Mouse (Mus musculus) cerebellum, postnatal 36 days (tissue): Measurements from ENCODE around the gene Olfr651.
"Not testable (repeated sequence)": the region's sequence is repeated elsewhere in the genome, so short reads cannot be mapped to it uniquely, and the experiment has no call there.

Source experiments
- DNase-seq, 2 experiments: peaks; one replicate each; pipeline ENCODE4 v3.0.0; 2021 to 2022; ENCODE audit warnings: mixed read lengths in 2 of 2

Gene Olfr651

DNA sequence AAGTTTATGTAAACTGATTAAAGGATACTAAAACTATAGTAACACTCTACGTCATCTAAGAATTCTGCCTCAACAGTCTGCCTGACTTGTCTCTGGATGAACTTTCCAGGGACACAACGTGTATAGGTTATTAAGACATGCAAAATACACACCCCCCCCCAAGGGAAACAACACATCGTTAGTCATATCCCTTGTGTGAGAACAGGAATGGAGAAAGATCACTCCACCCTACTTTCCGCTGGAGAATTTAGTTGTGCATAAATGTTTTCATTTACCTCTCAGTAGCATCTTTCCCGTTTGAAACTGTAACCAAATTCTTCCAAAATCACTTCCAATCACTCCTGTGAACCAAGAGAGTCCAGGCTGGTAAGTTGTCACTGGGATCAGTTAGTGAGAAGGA is at the start of gene Olfr651:
TSS of gene Olfr651 (plus strand) at position 301 of the 400 bp plus-strand sequence.
- no peak for DNase-seq

DNA sequence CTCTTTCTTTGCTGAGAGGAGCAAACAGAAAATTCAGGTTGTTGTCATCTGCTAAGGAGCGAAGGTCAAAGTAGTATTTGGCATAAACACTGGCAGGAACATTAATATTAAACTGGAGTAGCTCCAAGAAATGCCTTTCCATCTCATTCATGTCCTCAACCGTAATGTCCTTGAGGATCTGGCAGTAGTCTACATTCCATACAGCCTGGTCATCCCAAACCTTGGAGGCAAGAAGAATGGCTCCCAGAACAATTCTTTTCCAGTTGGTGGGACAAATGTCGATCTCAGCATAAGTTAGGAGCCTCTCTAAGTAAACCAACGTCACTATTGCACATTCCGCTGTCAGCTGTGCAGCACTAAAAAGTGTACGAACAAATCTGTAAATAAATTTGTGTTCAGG is 48.7 kb upstream of the Olfr651 start:
- DNase-seq, result not testable (repeated sequence)

DNA sequence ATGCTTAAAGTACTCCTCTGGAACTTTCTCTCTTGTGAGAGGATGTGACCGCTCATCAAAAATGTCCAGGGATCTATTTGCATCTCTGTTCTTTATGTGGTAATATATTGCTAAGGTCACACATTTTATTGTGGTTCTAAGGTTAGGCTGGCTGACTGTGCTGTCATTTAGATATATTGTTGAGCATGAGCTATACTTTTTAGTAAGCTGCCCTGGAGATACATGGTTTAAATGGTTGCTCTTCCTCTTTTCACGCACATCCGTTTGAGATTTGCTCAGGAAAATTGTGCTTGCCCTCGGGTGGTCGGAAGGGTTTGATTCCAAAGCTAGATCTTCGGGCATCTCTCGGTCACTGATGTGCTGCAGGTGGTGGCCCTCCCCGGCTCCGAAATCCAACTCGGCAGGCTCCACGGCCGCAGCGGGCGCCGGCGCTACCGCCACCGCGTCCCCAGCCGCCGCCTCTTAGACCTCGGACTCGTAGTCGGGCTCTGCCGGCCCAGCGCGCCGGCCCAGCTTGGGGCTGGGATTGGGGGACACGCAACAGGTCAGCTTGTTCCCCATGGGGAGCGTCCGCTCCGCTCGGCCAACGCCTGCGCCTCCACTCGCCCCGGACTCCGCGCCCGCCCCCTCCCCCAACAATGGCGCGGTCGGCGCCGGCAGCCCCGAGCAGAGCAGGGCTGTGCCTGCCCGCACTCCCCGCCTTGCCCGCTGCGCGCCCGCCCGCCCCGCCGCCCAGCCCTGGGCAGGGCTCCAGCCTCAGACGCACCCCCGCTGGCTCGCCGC is 48.2 kb upstream of the Olfr651 start:
- DNase-seq, result no peak

DNA sequence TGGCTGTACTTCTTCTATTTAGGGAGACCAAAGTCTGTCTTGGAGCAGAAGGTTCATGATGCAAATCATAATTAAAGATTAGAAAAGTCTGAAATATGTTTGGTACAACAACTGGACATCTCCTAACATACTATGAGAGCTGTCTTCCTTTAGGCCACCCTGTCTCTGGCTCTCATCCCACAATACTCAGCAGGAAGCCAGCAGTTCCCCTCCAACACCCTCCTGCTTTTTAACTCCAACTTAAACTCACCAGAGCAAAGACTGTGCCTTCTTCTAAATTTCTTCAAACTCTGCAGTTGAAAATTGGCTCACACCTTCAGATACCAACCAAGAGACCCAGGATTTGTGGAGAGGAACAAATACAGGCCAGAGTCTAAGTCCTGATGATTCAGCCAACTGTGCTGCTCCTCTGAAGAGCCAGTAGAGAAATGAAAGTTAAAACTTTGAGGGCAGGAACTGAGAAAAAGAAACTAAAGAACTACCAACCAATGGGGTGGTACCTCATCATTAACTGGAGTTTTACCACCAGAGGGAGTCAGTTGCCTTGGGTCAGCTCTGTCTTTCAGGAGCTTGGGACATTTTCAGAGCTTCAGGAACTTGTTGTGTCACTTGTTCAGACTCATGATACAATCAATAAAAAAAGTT is 42.4 kb upstream of the Olfr651 start, which contains the start of gene Trim30d:
TSS of gene Trim30d (minus strand) at position 429 of the 645 bp plus-strand sequence.
- DNase-seq, result not testable (repeated sequence)

DNA sequence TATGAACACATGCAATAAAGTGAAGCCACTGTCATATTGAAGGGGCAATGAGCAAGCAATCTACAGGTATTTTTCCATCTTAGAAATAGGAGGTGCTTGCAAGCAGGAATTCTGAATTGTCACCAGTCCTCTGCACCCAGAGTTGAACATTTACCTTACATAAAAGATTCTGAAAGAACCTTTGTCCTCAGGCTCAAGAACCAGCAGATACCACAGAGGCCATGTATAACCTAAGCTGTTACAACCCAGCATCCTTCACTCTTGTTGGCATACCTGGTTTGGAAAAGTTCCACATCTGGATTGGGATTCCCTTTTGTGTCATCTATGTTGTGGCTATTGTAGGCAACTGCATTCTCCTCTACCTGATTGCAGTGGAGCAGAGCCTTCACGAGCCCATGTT is 2.8 kb downstream of the Olfr651 start:
- DNase-seq, result no peak

DNA sequence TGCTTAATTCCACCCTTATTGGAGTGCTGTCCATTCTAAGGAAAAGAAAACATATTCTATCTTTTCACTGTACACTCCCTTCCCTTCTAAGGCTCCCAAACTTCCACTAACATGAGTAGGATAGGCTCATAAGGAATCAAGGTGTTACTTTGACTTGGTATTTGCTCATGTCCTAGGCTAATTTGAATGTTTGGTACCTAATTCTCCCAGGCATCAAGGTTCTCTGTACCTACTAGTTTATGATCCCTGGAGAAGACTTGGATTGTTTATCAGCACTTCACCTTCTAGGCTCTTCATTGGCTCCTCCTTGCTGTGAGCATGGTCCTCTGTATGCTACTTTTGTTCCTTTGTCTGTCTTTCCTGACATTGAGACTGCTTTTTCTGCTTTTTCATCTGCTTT is 10.7 kb downstream of the Olfr651 start, which contains the start of gene Olfr652:
TSS of gene Olfr652 (plus strand) at position 301 of the 400 bp plus-strand sequence.
- no peak for DNase-seq

DNA sequence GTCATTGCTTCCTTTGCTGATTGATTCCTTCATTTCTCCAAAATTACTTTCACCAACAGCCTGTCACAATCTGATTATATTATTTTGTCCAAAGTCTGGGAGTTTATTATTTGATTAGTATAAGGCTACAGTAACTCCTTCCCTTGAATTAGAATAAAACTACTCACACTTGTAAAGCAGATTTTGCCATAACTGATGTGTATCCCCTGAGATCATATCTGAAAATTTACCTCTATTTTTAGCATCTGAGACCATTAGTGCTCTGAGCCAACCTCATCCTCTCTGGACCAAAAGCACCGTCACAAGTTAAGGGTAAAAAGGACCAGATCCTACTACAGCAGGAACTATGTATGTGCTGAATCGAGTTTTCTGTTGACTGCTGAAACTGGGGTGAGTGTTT is 27.1 kb downstream of the Olfr651 start, which contains the start of gene Olfr653:
TSS of gene Olfr653 (plus strand) at position 301 of the 400 bp plus-strand sequence.
- DNase-seq, result no peak

DNA sequence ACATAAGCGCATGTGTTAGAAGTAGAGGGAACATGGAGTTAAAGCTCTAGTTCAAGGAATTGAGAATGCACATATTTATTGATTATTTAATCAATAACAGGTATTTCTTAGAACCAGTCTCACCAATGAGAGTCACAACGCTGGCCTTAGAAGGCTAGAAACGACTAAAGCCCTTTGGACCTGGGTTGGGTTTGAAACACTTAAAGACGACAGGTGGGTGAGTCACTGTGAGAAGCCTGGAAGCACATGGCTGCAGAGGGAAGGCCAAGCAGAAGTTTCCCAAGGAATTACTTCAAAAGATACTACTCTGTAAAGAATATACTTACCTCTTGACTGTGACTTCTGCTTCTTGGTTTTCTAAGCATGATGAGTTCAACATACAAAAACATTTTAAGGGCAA is 30.9 kb downstream of the Olfr651 start:
- DNase-seq, result no peak

DNA sequence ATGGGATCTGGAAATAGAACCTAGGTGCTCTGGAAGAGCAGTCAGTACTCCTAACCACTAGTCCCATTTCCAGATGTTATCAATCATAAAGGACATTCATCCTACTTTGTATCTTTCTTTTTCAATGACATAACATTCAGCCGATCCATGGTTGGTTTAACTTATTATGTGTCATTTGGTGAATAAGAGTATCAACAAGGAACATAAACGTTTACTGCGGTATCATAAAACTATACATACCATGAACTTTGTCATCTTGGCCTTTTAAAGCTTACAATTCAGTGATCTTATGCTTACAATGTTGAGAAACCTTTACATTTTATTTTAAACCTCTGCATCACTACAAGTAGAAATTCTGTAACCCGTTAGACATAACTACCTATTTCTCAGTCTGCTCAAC is 31.5 kb downstream of the Olfr651 start:
- no peak for DNase-seq

DNA sequence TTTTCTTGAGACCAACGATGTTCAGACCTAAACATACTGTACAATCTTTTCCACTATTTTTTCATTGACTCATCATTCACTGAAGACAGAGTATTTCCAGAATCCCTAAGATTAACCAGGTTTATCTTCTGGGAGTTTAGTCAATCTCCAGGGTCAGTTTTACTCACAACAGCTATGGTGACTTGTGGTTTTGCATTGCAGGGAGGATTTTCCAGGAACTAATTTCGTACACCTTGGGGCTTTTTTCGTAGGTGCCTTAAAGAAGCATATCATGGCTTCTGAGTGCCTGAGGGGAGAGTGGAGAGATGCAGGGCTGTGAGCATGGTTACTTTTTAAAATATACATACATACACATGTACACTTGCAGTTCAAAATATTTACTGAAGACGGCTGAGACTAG is 36.8 kb downstream of the Olfr651 start, which contains the start of gene Olfr654:
TSS of gene Olfr654 (plus strand) at position 301 of the 400 bp plus-strand sequence.
- no peak for DNase-seq

DNA sequence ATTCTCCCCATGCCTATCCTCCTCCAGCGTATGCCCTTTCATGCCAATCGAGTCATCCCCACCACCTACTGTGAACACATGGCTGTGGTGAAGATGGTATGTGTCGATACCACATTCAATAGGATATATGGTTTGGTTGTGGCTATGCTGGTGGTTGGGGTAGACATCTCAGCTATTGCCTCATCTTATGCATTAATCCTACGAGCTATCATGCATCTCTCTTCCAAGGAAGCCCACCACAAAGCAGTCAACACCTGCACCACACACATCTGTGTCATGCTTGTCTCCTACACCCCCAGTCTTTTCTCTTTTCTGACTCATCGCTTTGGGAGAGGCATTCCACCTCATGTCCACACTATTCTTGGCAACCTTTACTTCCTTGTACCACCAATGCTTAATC is 38.3 kb downstream of the Olfr651 start:
- no peak for DNase-seq

DNA sequence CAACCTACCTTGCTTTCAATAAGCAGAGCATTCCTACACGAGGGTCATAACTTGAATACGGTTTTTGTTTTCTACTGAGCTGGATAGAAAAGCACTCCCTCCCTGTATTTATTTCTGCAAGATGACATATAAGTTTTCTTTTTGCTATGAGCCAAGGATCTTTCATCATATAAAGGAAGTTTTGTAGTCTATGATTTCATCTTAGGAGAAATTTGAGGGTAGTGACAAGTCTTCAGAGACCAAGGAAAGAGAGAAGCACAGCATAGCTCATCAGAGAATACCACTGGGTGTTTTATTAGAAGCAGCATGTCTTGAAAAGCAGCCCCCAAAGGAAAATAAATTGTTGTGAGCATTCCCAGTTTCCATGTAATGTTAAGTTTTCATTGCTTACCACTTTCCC is 51.7 kb downstream of the Olfr651 start, which contains the start of gene Olfr655:
TSS of gene Olfr655 (minus strand) at position 101 of the 400 bp plus-strand sequence.
- no peak for DNase-seq

DNA sequence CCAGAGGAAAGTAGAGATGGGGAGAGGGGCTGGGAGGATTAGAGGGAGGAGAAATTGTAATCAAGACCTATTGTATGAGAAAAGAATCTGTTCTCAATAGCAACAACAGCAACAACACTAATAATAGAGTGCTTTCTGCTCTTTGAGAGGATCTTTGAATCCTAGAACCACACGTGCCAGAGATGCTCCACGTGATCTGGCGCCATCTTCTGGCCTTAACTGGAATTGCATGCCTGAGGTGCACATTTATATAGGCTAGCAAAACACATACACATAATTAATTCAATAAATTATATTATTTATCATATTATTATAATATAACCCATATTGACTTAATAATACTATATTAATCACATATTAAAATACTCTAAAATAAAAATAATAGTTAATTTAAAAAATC is 53.2 kb downstream of the Olfr651 start:
- DNase-seq, result no peak
